In genomic region chr10:5378969-5379368, GRCm38 (mm10) we compare ENCODE assay signal across 17 mouse cellular contexts.
DNase-seq lines count a peak whose midpoint lies in the region; ATAC-seq and TF ChIP-seq lines count a peak whose summit lies in the region.
"Had no signal": no experiment of that assay in that cellular context is flagged by ENCODE, and none has a peak within 500 bp of the region (broad histone marks: within the 10 kb centered on the region; RNA-seq: fewer than 3 reads in every experiment).

No protein-coding gene starts in this region.

- TF ChIP-seq POLR2A in cerebellum, adult 2 months (IDR thresholded peaks at IDR 0.05; ENCODE audit: borderline replicate concordance, insufficient read depth, low read length), result no peak

- H3K4me2 ChIP-seq in intestine, embryonic 16.5 days (ENCODE audit: low read depth, low read length), result no peak overlapping the region
- H3K4me2 ChIP-seq: embryonic facial prominence, embryonic 13.5 days; limb, embryonic 13.5 days; liver, embryonic 15.5 days; midbrain, embryonic 13.5 days had no signal

- ATAC-seq in intestine, embryonic 16.5 days, result no peak
- ATAC-seq in CD4-positive, CD25-positive, alpha-beta regulatory T cell, adult 4 months, result no peak
- ATAC-seq: inflammation-experienced regulatory T-cells, adult 6 months; lung, postnatal 0 days; midbrain, embryonic 13.5 days had no signal

- peaks cover 10% of the 10 kb centered on the region for H3K4me1 ChIP-seq in cerebellum, adult 2 months (ENCODE audit: control insufficient read depth, insufficient read depth, low read length)
- H3K4me1 ChIP-seq in intestine, embryonic 16.5 days (ENCODE audit: control insufficient read depth, insufficient read depth, low read length), result no peaks in the 10 kb centered on the region
- H3K4me1 ChIP-seq: embryonic facial prominence, embryonic 13.5 days; limb, embryonic 13.5 days; liver, embryonic 15.5 days; midbrain, embryonic 13.5 days had no signal

- peak in 1 of 2 experiments; percentile 63 for DNase-seq in cerebellum, adult 2 months
- no peak for DNase-seq in cerebellum, postnatal 4 days (ENCODE audit: low spot score in 2 of 2)
- DNase-seq in right cerebral cortex, adult 18-20 months, result peak; percentile 85
- no peak for DNase-seq in right cerebral cortex, postnatal 4 days
- DNase-seq in left cerebral cortex, postnatal 25 days (ENCODE audit: low spot score in 2 of 2), result peak; percentile 52 to 97
- no peak for DNase-seq in heart, adult 9 months (ENCODE audit: low spot score in 2 of 2)
- DNase-seq: kidney, adult 9 months; kidney, postnatal 4 days; thymus, postnatal 4 days had no signal

- no peak for TF ChIP-seq CTCF in cerebellum, adult 2 months (IDR thresholded peaks at IDR 0.05; ENCODE audit: borderline replicate concordance, insufficient read depth, low read depth, low read length)

- no peaks in the 10 kb centered on the region for H3K27me3 ChIP-seq in cerebellum, adult 2 months (ENCODE audit: control insufficient read depth, insufficient read depth, low read length)
- H3K27me3 ChIP-seq in intestine, embryonic 16.5 days (replicated peaks; ENCODE audit: control insufficient read depth, insufficient read depth, low read length), result no peaks in the 10 kb centered on the region
- H3K27me3 ChIP-seq: embryonic facial prominence, embryonic 13.5 days; limb, embryonic 13.5 days; liver, embryonic 15.5 days; midbrain, embryonic 13.5 days had no signal

- H3K4me3 ChIP-seq in cerebellum, adult 2 months (replicated peaks; ENCODE audit: insufficient read depth, low read depth, low read length), result no peak overlapping the region
- H3K4me3 ChIP-seq in intestine, embryonic 16.5 days (ENCODE audit: low read length), result no peak overlapping the region
- H3K4me3 ChIP-seq: embryonic facial prominence, embryonic 13.5 days; limb, embryonic 13.5 days; liver, embryonic 15.5 days; midbrain, embryonic 13.5 days had no signal

- peak overlapping the region; percentile 54 for H3K27ac ChIP-seq in cerebellum, adult 2 months (ENCODE audit: insufficient read depth, low read length)
- no peak overlapping the region for H3K27ac ChIP-seq in intestine, embryonic 16.5 days (ENCODE audit: low read length)
- H3K27ac ChIP-seq: embryonic facial prominence, embryonic 13.5 days; limb, embryonic 13.5 days; liver, embryonic 15.5 days; midbrain, embryonic 13.5 days had no signal

- H3K9ac ChIP-seq in intestine, embryonic 16.5 days (ENCODE audit: low read depth, low read length), result no peak overlapping the region
- H3K9ac ChIP-seq: embryonic facial prominence, embryonic 13.5 days; limb, embryonic 13.5 days; liver, embryonic 15.5 days; midbrain, embryonic 13.5 days had no signal

- WGBS in cerebellum, adult 2 months, result 8% methylated on average over 2 of the region's 2 CpGs
- WGBS in intestine, embryonic 16.5 days, result 78% methylated on average over 2 of the region's 2 CpGs

- intact Hi-C loops in left cerebral cortex, postnatal 25 days (cut with DNase I), result loop anchor here (1.0 kb wide), 1 partner anchor 58 kb away; no protein-coding TSS in a partner anchor

- no peaks in the 10 kb centered on the region for H3K9me3 ChIP-seq in intestine, embryonic 16.5 days (ENCODE audit: control insufficient read depth, low read length)
- H3K9me3 ChIP-seq: embryonic facial prominence, embryonic 13.5 days; limb, embryonic 13.5 days; liver, embryonic 15.5 days; midbrain, embryonic 13.5 days had no signal

- H3K36me3 ChIP-seq in intestine, embryonic 16.5 days (ENCODE audit: control insufficient read depth, insufficient read depth, low read length), result no peaks in the 10 kb centered on the region
- H3K36me3 ChIP-seq: embryonic facial prominence, embryonic 13.5 days; limb, embryonic 13.5 days; liver, embryonic 15.5 days; midbrain, embryonic 13.5 days had no signal

Comparison
In these comparisons a context has a peak if more than half of its experiments do, and no peak if none do; other contexts are left out.
1. DNase-seq: peak in right cerebral cortex, adult 18-20 months (single experiment) and left cerebral cortex, postnatal 25 days (2 of 2); none in cerebellum, postnatal 4 days (0 of 2), right cerebral cortex, postnatal 4 days (single experiment) and heart, adult 9 months (0 of 2).